Mouse (Mus musculus): Measurements from ENCODE around the gene Ttc17. TPM values are rescaled to one million over a fixed set of nuclear protein-coding genes. Genes with fewer than 3 reads are reported as not detected.

Ttc17 gene
- 15.1 and 15.4 TPM in 2 replicates for polyA plus RNA-seq (2014; fragmentation: Nextera tagmentation; extraction: Ambion mirVana)

- H3K4me2 ChIP-seq (ENCODE audit: low read depth, low read length, severe bottlenecking), result peak within 1 kb of the TSS; percentile 74
- ATAC-seq (replicated peaks; ENCODE audit: low FRiP score), result peak; percentile 96
- no peaks in the 10 kb centered on the region for H3K27me3 ChIP-seq (ENCODE audit: control insufficient read depth, insufficient read depth, low read length)
- H3K4me3 ChIP-seq (ENCODE audit: low read depth, low read length), result peak within 1 kb of the TSS; percentile 95
- H3K4me1 ChIP-seq (replicated peaks; ENCODE audit: control insufficient read depth, insufficient read depth, low read length), result peaks cover 4% of the 10 kb centered on the region; the same call in 1 of the 2 replicates
- H3K9me3 ChIP-seq (ENCODE audit: control insufficient read depth, low read length), result no peaks in the 10 kb centered on the region
- H3K9ac ChIP-seq (ENCODE audit: low read length), result peak within 1 kb of the TSS; percentile 92
- no peaks in the 10 kb centered on the region for H3K36me3 ChIP-seq (ENCODE audit: control insufficient read depth, insufficient read depth, low read length)
- peak within 1 kb of the TSS; percentile 78 for H3K27ac ChIP-seq (ENCODE audit: low read depth, low read length)
- WGBS, result under 1% methylated on average over 73 of the region's 77 CpGs
- DNase-seq (ENCODE audit: low spot score), result peak; percentile 94
Observed at GRCm38 (mm10) chr2:94406083-94406957, at the start of gene Ttc17. Gene Ttc17 (minus strand): TSS chr2:94406689.

DNA sequence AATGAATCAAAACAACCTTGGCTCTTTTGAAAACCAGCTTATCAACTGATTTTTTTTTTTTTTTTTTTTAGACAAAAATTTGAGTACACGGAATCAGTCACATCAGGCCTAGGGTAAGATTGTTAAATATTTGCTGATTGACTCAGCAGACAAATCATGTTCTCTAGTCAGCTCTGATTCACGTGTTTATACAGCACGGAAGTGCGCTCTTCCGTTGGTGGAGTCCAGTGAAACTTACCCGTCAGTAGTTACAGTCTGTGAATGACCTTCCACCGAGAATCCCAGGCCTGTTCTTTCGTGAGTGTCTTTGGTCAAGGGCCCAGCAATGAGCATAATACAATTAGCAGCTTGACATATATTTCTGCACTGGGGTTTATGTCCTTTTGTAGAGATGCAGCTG, 43.2 kb upstream of the Ttc17 start:
- 89% methylated on average over 8 of the region's 8 CpGs for WGBS
- no peak overlapping the region for H3K9ac ChIP-seq (ENCODE audit: low read length)
- H3K4me2 ChIP-seq (ENCODE audit: low read depth, low read length, severe bottlenecking), result no peak overlapping the region
- no peak for DNase-seq (ENCODE audit: low spot score)
- H3K4me3 ChIP-seq (ENCODE audit: low read depth, low read length), result no peak overlapping the region
- H3K36me3 ChIP-seq (ENCODE audit: control insufficient read depth, insufficient read depth, low read length), result no peaks in the 10 kb centered on the region
- ATAC-seq (replicated peaks; ENCODE audit: low FRiP score), result no peak
- H3K27ac ChIP-seq (ENCODE audit: low read depth, low read length), result no peak overlapping the region
- H3K27me3 ChIP-seq (ENCODE audit: control insufficient read depth, insufficient read depth, low read length), result no peaks in the 10 kb centered on the region
- H3K9me3 ChIP-seq (ENCODE audit: control insufficient read depth, low read length), result no peaks in the 10 kb centered on the region
- H3K4me1 ChIP-seq (replicated peaks; ENCODE audit: control insufficient read depth, insufficient read depth, low read length), result no peaks in the 10 kb centered on the region

DNA sequence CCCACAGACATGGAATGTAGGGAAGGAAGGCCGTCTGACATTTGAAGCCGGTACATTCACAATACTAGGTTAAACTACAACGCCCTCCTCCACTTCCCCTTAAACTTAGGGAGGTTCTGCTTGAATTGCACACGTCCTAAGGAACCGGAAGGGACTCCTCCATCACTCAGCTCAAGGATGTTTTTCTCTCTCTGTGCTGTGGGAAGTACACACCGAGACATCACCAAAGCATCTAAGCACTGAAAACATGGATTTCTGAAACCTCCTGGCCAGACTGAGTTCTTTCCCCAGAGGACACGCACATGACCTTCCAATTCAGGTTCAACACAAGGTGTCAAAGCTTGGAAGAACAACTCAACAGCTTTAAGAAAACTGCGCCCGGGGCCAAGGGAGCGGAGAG, 30.5 kb upstream of the Ttc17 start:
- Histone ChIP-seq H3K27me3 (ENCODE audit: control insufficient read depth, insufficient read depth, low read length) (no peaks in the 10 kb centered on the region), H3K9me3 (ENCODE audit: control insufficient read depth, low read length) (no peaks in the 10 kb centered on the region), H3K9ac (ENCODE audit: low read length) (peak overlapping the region; percentile 89), H3K4me1 (replicated peaks; ENCODE audit: control insufficient read depth, insufficient read depth, low read length) (no peaks in the 10 kb centered on the region; the same call in 1 of the 2 replicates), H3K4me2 (ENCODE audit: low read depth, low read length, severe bottlenecking) (peak overlapping the region; percentile 84), H3K4me3 (ENCODE audit: low read depth, low read length) (peak overlapping the region; percentile 96), H3K36me3 (ENCODE audit: control insufficient read depth, insufficient read depth, low read length) (no peaks in the 10 kb centered on the region), H3K27ac (ENCODE audit: low read depth, low read length) (no peak overlapping the region)
- ATAC-seq (replicated peaks; ENCODE audit: low FRiP score) (no peak), DNase-seq (ENCODE audit: low spot score) (no peak)
- 4% methylated on average over 10 of the region's 10 CpGs for WGBS

GRCm38 (mm10) chr2:94435481-94435880, 29.0 kb upstream of the Ttc17 start:
- Histone ChIP-seq H3K9me3 (ENCODE audit: control insufficient read depth, low read length) (no peaks in the 10 kb centered on the region), H3K27me3 (ENCODE audit: control insufficient read depth, insufficient read depth, low read length) (no peaks in the 10 kb centered on the region), H3K9ac (ENCODE audit: low read length) (no peak overlapping the region), H3K4me3 (ENCODE audit: low read depth, low read length) (no peak overlapping the region), H3K4me1 (replicated peaks; ENCODE audit: control insufficient read depth, insufficient read depth, low read length) (no peaks in the 10 kb centered on the region; the same call in 1 of the 2 replicates), H3K27ac (ENCODE audit: low read depth, low read length) (no peak overlapping the region), H3K36me3 (ENCODE audit: control insufficient read depth, insufficient read depth, low read length) (no peaks in the 10 kb centered on the region), H3K4me2 (ENCODE audit: low read depth, low read length, severe bottlenecking) (no peak overlapping the region)
- 89% methylated on average over 7 of the region's 7 CpGs for WGBS
- DNase-seq (ENCODE audit: low spot score) (no peak), ATAC-seq (replicated peaks; ENCODE audit: low FRiP score) (no peak)

- no peaks in the 10 kb centered on the region for H3K9me3 ChIP-seq (ENCODE audit: control insufficient read depth, low read length)
- H3K9ac ChIP-seq (ENCODE audit: low read length), result no peak overlapping the region
- WGBS, result 72% methylated on average over 1 of the region's 1 CpGs
- ATAC-seq (replicated peaks; ENCODE audit: low FRiP score) (no peak), DNase-seq (ENCODE audit: low spot score) (no peak)
- no peak overlapping the region for H3K4me3 ChIP-seq (ENCODE audit: low read depth, low read length)
- no peaks in the 10 kb centered on the region; the same call in 1 of the 2 replicates for H3K4me1 ChIP-seq (replicated peaks; ENCODE audit: control insufficient read depth, insufficient read depth, low read length)
- H3K27ac ChIP-seq (ENCODE audit: low read depth, low read length), result no peak overlapping the region
- no peaks in the 10 kb centered on the region for H3K36me3 ChIP-seq (ENCODE audit: control insufficient read depth, insufficient read depth, low read length)
- H3K4me2 ChIP-seq (ENCODE audit: low read depth, low read length, severe bottlenecking), result no peak overlapping the region
- no peaks in the 10 kb centered on the region for H3K27me3 ChIP-seq (ENCODE audit: control insufficient read depth, insufficient read depth, low read length)
Observed at GRCm38 (mm10) chr2:94434833-94435232, 28.3 kb upstream of the Ttc17 start.

DNA sequence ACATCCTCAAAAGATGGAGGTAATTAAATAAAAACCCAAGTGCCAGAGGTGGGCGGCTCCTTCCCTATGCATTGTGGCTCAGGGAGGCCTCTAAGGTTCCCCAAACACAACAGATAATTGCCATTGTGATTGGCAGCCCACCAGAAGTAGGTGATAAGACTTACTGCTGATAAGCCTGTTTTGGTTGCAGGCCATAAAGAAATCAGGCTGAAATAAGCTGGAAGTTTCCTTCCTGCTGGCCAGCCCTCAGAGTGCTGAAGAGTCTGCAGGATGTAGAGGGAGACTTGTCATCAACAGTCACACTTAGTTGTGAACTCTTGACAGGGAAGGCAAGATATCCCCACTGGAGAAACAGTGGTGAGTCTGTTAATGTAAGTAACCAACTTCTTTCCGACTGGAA, 25.7 kb upstream of the Ttc17 start:
- no peak overlapping the region for H3K4me2 ChIP-seq (ENCODE audit: low read depth, low read length, severe bottlenecking)

GRCm38 (mm10) chr2:94428456-94428855, 22.0 kb upstream of the Ttc17 start:
- Histone ChIP-seq H3K27ac (ENCODE audit: low read depth, low read length) (no peak overlapping the region), H3K4me3 (ENCODE audit: low read depth, low read length) (no peak overlapping the region), H3K9ac (ENCODE audit: low read length) (no peak overlapping the region), H3K36me3 (ENCODE audit: control insufficient read depth, insufficient read depth, low read length) (peaks cover 3% of the 10 kb centered on the region; the same call in 1 of the 2 replicates), H3K9me3 (ENCODE audit: control insufficient read depth, low read length) (no peaks in the 10 kb centered on the region), H3K27me3 (ENCODE audit: control insufficient read depth, insufficient read depth, low read length) (no peaks in the 10 kb centered on the region), H3K4me2 (ENCODE audit: low read depth, low read length, severe bottlenecking) (no peak overlapping the region), H3K4me1 (replicated peaks; ENCODE audit: control insufficient read depth, insufficient read depth, low read length) (no peaks in the 10 kb centered on the region)
- ATAC-seq (replicated peaks; ENCODE audit: low FRiP score) (no peak), DNase-seq (ENCODE audit: low spot score) (no peak)
- 92% methylated on average over 1 of the region's 1 CpGs for WGBS

More for the DNA sequence above, 25.7 kb upstream of the Ttc17 start:
- DNase-seq (ENCODE audit: low spot score) (no peak), ATAC-seq (replicated peaks; ENCODE audit: low FRiP score) (no peak)
- no peak overlapping the region for H3K4me3 ChIP-seq (ENCODE audit: low read depth, low read length)
- no peak overlapping the region for H3K9ac ChIP-seq (ENCODE audit: low read length)
- H3K4me1 ChIP-seq (replicated peaks; ENCODE audit: control insufficient read depth, insufficient read depth, low read length), result no peaks in the 10 kb centered on the region; the same call in 1 of the 2 replicates
- no peaks in the 10 kb centered on the region for H3K27me3 ChIP-seq (ENCODE audit: control insufficient read depth, insufficient read depth, low read length)
- no peak overlapping the region for H3K27ac ChIP-seq (ENCODE audit: low read depth, low read length)
- H3K36me3 ChIP-seq (ENCODE audit: control insufficient read depth, insufficient read depth, low read length), result no peaks in the 10 kb centered on the region
- WGBS, result 74% methylated on average over 2 of the region's 2 CpGs
- H3K9me3 ChIP-seq (ENCODE audit: control insufficient read depth, low read length), result no peaks in the 10 kb centered on the region

- H3K36me3 ChIP-seq (ENCODE audit: control insufficient read depth, insufficient read depth, low read length), result no peaks in the 10 kb centered on the region
- H3K4me3 ChIP-seq (ENCODE audit: low read depth, low read length), result peak overlapping the region; percentile 95
- no peak overlapping the region for H3K27ac ChIP-seq (ENCODE audit: low read depth, low read length)
- no peaks in the 10 kb centered on the region for H3K9me3 ChIP-seq (ENCODE audit: control insufficient read depth, low read length)
- no peak for DNase-seq (ENCODE audit: low spot score)
- peak overlapping the region; percentile 92 for H3K9ac ChIP-seq (ENCODE audit: low read length)
- peaks cover 4% of the 10 kb centered on the region; the same call in 1 of the 2 replicates for H3K4me1 ChIP-seq (replicated peaks; ENCODE audit: control insufficient read depth, insufficient read depth, low read length)
- peak overlapping the region; percentile 74 for H3K4me2 ChIP-seq (ENCODE audit: low read depth, low read length, severe bottlenecking)
- WGBS, result 35% methylated on average over 3 of the region's 3 CpGs
- H3K27me3 ChIP-seq (ENCODE audit: control insufficient read depth, insufficient read depth, low read length), result no peaks in the 10 kb centered on the region
- no peak for ATAC-seq (replicated peaks; ENCODE audit: low FRiP score)
Observed at GRCm38 (mm10) chr2:94407441-94407840, 952 bp upstream of the Ttc17 start.

Data from forebrain, embryonic 11.5 days (tissue).